Mouse (Mus musculus): Measurements from ENCODE around the gene Gabra2. TPM values are rescaled to one million over a fixed set of nuclear protein-coding genes. Genes with fewer than 3 reads are reported as not detected.
A peak's percentile ranks its signal among the peaks of the same experiment; 100 is the strongest.

Gene Gabra2
- 10 to 100 TPM; 68.7 to 98.3 TPM for total RNA-seq (2021)

- DNase-seq (ENCODE audit: low spot score in 2 of 2) = peak; percentile 86 to 87
- intact Hi-C loops (cut with DNase I) = loop anchor here (5.0 to 10.0 kb wide), 3 partner anchors 151 to 1501 kb away; partner anchors contain the start of gene Gnpda2
Measured at GRCm38 (mm10) chr5:71095725-71096607, at the start of gene Gabra2. Gabra2 (minus strand) TSS chr5:71095849.

DNA sequence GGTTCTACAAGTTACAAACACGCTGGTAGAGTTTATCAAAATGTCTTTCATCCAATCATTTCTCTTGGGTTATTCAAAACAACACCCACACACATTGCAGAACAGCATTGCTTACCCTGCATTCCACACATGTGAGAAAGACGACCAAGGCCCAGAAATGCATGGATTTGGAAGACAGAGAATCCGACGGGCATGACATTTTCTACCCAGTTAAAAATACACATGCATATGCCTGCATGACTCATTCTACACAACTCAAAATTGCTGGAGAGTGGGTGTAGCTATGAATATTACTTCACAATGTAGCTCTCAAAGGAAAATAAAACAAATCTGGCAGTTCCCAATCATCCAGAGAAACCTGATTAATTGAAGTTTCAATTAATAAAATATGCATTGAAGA is 41.0 kb upstream of the Gabra2 start:
- peak; percentile 25 for DNase-seq (ENCODE audit: low spot score in 2 of 2)
- intact Hi-C loops (cut with DNase I) = no loop called here

DNA sequence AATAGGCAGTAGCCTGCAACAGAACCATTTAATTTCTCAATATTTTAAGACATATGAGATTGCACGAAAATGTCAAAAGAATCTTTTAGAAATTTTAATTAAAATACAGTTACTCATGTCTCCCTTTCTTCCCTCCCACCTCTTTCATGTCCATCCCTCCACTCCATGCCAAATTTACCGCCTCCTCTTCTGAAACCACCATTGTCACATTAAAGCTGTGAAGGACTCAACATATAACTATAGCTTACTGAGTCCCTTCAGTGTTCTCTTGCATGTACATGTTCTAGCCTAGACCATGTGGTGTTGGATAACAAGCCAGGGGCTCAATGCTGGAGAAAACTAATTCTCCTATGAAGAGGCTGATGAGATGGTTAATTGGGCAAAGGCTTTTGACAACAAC is 40.2 kb upstream of the Gabra2 start:
- no peak for DNase-seq (ENCODE audit: low spot score in 2 of 2)
- intact Hi-C loops (cut with DNase I) = no loop called here

- peak; percentile 17 to 19 for DNase-seq (ENCODE audit: low spot score in 2 of 2)
- intact Hi-C loops (cut with DNase I) = no loop called here
Measured at GRCm38 (mm10) chr5:71127721-71128120, 32.1 kb upstream of the Gabra2 start.

DNA sequence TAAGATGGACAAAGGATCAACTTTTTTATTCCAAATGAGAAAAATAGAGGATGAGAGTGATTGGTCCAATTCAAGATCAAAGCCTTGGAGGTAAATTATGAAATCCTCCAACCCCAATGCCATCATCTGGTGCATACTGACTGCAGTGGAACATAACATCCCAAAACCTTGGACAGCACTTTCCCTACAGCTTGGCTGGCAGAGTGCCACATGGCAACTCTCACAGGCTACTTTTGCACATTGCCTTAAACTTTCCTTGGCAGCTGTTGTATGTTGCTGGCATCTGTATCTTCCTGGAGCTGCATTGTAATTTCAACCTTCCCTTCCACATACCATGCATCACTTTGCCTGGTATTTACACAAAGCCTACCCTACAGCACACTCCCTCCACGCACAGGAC is 19.6 kb upstream of the Gabra2 start:
- no peak for DNase-seq (ENCODE audit: low spot score in 2 of 2)

GRCm38 (mm10) chr5:71095180-71095579 is 469 bp downstream of the Gabra2 start:
- intact Hi-C loops (cut with DNase I) = loop anchor here (5.0 to 10.0 kb wide), 3 partner anchors 152 to 1500 kb away; partner anchors contain the start of gene Gnpda2

More for the DNA sequence above, 19.6 kb upstream of the Gabra2 start:
- intact Hi-C loops (cut with DNase I) = no loop called here

GRCm38 (mm10) chr5:71094776-71095175 is 873 bp downstream of the Gabra2 start:
- DNase-seq (ENCODE audit: low spot score in 2 of 2) = no peak
- intact Hi-C loops (cut with DNase I) = loop anchor here (5.0 to 10.0 kb wide), 5 partner anchors 153 to 1500 kb away; partner anchors contain the start of genes Gabrg1 and Gnpda2

More at GRCm38 (mm10) chr5:71095180-71095579, 469 bp downstream of the Gabra2 start:
- DNase-seq (ENCODE audit: low spot score in 2 of 2) = peak; percentile 70 to 71

DNA sequence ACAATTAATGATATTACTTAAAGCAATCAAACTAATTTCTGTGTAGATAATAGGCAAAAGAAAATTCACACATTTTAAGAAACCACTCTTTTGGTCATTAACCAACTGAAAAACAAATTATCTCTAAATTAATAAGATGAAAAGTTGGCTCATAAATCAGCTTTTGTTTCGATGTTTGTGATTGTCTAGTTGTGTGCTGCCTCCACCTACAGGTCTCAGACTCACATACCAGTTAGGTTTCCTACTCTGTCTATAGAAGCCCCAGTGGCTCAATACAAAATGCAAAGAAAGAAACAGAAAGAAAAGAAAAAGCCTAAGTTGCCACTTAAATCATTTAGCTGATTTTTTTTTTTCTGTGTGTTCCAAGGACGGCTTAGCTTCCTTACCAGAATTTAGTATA is 1.8 kb downstream of the Gabra2 start:
- no peak for DNase-seq (ENCODE audit: low spot score in 2 of 2)
- intact Hi-C loops (cut with DNase I) = loop anchor here (5.0 to 10.0 kb wide), 3 partner anchors 252 to 1499 kb away; partner anchors contain the start of genes Gabrg1 and Gnpda2

- intact Hi-C loops (cut with DNase I) = loop anchor here (5.0 to 10.0 kb wide), 3 partner anchors 250 to 1498 kb away; partner anchors contain the start of genes Gabrg1 and Gnpda2
- DNase-seq (ENCODE audit: low spot score in 2 of 2) = peak; percentile 45 to 53
Measured at GRCm38 (mm10) chr5:71092475-71092874, 3.2 kb downstream of the Gabra2 start.

DNA sequence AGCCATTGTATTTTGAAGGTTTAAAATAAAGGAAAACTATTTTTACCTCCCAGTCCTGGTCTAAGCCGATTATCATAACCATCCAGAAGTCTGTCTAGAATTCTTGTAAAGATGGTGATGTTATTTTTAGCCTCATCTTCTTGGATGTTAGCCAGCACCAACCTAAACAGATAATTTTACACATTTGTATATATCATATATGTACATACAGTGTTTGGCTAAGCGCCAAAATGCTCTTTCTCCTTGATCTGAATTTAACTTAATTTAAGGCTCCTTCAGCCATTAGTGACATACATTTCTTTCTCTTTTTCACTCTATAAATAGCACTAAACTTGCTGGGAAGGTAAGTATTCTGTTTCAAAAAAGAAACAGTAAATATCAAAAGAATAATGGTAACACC is 3.7 kb downstream of the Gabra2 start:
- intact Hi-C loops (cut with DNase I) = loop anchor here (5.0 to 10.0 kb wide), 3 partner anchors 250 to 1497 kb away; partner anchors contain the start of genes Gabrg1 and Gnpda2

DNA sequence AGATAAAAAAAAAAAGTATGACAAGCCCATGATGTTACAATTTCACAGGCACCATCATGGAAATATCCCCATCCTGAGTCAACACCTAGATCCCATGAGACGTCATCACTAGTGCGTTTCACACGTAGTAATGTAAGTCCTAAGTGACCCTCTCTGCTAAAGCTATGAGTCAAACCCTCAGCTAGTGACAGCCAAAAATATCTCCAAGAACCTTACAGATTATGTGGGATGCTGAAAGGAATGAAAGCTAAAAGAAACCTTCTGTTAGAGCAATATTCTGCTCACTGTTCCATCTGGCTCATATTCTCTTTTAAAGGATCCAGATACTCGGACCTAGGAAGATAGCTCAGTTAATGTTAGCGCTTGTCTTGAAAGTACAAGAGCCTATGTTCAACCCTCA is 16.8 kb downstream of the Gabra2 start:
- intact Hi-C loops (cut with DNase I) = no loop called here
- DNase-seq (ENCODE audit: low spot score in 2 of 2) = no peak

More for the DNA sequence above, 3.7 kb downstream of the Gabra2 start:
- DNase-seq (ENCODE audit: low spot score in 2 of 2) = no peak

DNA sequence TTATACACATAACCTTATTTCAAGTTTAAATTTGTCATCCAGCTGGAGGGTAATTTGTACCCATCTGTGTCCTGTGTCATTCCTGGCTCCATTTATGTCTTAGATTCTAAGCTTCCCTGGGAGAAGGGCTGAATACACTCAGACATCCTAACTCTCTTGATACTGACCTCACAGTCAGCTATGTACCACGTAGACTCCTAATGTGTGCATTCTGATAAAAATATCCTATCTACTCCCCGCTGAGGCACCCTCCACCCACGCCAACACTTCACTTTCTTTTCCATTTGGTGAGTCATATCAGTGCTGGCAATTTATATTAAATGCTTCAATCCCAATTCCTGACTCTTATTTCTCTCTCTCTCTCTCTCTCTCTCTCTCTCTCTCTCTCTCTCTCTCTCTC is 34.0 kb downstream of the Gabra2 start:
- intact Hi-C loops (cut with DNase I) = no loop called here

GRCm38 (mm10) chr5:71058047-71058446 is 37.6 kb downstream of the Gabra2 start:
- intact Hi-C loops (cut with DNase I) = no loop called here
- no peak for DNase-seq (ENCODE audit: low spot score in 2 of 2)

More for the DNA sequence above, 34.0 kb downstream of the Gabra2 start:
- peak; percentile 42 to 43 for DNase-seq (ENCODE audit: low spot score in 2 of 2)

- no peak for DNase-seq (ENCODE audit: low spot score in 2 of 2)
- intact Hi-C loops (cut with DNase I) = no loop called here
Measured at GRCm38 (mm10) chr5:71037352-71037751, 58.3 kb downstream of the Gabra2 start.

DNA sequence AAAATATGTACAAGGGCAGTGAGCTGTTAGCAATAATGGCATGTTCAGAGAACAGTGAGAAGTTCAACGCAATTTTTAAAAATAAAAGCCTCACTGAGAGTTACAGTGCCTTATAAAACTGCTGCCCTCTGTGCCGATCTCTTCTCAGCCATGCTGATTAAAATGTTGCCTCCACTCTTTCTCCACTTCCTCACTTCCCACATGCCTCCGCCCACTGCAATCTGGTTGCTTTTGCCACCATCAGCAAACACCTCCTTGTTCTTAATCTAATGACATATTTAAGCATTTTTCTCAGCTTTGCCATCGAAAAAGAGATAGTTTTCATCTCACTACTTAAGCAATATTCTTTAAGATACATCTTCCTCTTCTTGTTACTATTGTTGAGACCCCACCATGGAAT is 69.7 kb downstream of the Gabra2 start:
- intact Hi-C loops (cut with DNase I) = no loop called here
- peak; percentile 75 to 76 for DNase-seq (ENCODE audit: low spot score in 2 of 2)

GRCm38 (mm10) chr5:71011751-71012150 is 83.9 kb downstream of the Gabra2 start:
- intact Hi-C loops (cut with DNase I) = no loop called here

GRCm38 (mm10) chr5:71011271-71011670 is 84.4 kb downstream of the Gabra2 start:
- no peak for DNase-seq (ENCODE audit: low spot score in 2 of 2)

More at GRCm38 (mm10) chr5:71011751-71012150, 83.9 kb downstream of the Gabra2 start:
- DNase-seq (ENCODE audit: low spot score in 2 of 2) = no peak

GRCm38 (mm10) chr5:71010797-71011196 is 84.9 kb downstream of the Gabra2 start:
- no peak for DNase-seq (ENCODE audit: low spot score in 2 of 2)
- intact Hi-C loops (cut with DNase I) = no loop called here

More at GRCm38 (mm10) chr5:71011271-71011670, 84.4 kb downstream of the Gabra2 start:
- intact Hi-C loops (cut with DNase I) = no loop called here

- intact Hi-C loops (cut with DNase I) = no loop called here
Measured at GRCm38 (mm10) chr5:70995617-70996325, 99.9 kb downstream of the Gabra2 start.

GRCm38 (mm10) chr5:70993281-70993680 is 102.4 kb downstream of the Gabra2 start:
- DNase-seq (ENCODE audit: low spot score in 2 of 2) = no peak
- intact Hi-C loops (cut with DNase I) = no loop called here

More at GRCm38 (mm10) chr5:70995617-70996325, 99.9 kb downstream of the Gabra2 start:
- peak; percentile 66 to 73 for DNase-seq (ENCODE audit: low spot score in 2 of 2)

Measured in left cerebral cortex, postnatal 36 days (tissue).